Mouse (Mus musculus) midbrain, embryonic 12.5 days (tissue): ENCODE measurements around the gene Capn11. TPM values are rescaled to one million over a fixed set of nuclear protein-coding genes. Genes with fewer than 3 reads are reported as not detected.
A peak's percentile ranks its signal among the peaks of the same experiment; 100 is the strongest.

Experiments
- ATAC-seq: fragments of 200-750 bp; cut with Nextera tagmentation; 2 replicates; pipeline ENCODE4 v1.8.0; 2017; ENCODE audit warnings: low read depth, moderate TSS enrichment, moderate library complexity; ENCODE audit not compliant: low FRiP score
- H3K27ac ChIP-seq: fragments of 300-500 bp; sonication (generic); replicated peaks from 2 replicates; pipeline ENCODE4 v1.5.1; 2016; ENCODE audit warnings: mild to moderate bottlenecking
- H3K27me3 ChIP-seq: fragments of 300-500 bp; sonication (generic); 2 replicates; pipeline ENCODE4 v1.6.1; 2016; ENCODE audit warnings: mild to moderate bottlenecking
- H3K36me3 ChIP-seq: fragments of 300-500 bp; sonication (generic); 2 replicates; pipeline ENCODE4 v1.6.1; 2016
- H3K4me1 ChIP-seq: fragments of 300-500 bp; sonication (generic); 2 replicates; pipeline ENCODE4 v1.6.1; 2016
- H3K4me2 ChIP-seq: fragments of 300-500 bp; sonication (generic); replicated peaks from 2 replicates; pipeline ENCODE4 v1.6.1; 2016; ENCODE audit warnings: mild to moderate bottlenecking, moderate library complexity
- H3K4me3 ChIP-seq: fragments of 300-500 bp; sonication (generic); 2 replicates; pipeline ENCODE4 v1.5.1; 2016; ENCODE audit warnings: mild to moderate bottlenecking
- H3K9ac ChIP-seq: fragments of 300-500 bp; sonication (generic); replicated peaks from 2 replicates; pipeline ENCODE4 v1.6.1; 2016; ENCODE audit warnings: mild to moderate bottlenecking, moderate library complexity
- H3K9me3 ChIP-seq: fragments of 300-500 bp; sonication (generic); 2 replicates; pipeline ENCODE4 v1.6.1; 2016; ENCODE audit warnings: mild to moderate bottlenecking
- WGBS: fragments of 180-500 bp; shearing (Covaris S2); methylation state at CpG from one replicate; pipeline ENCODE4 v1.1.7; 2016; 5-methylcytosine and 5-hydroxymethylcytosine counted together
- polyA plus RNA-seq: library from polyadenylated mRNA; unstranded; fragments of >200 nt; fragmentation: Nextera tagmentation; extraction: Ambion mirVana; gene quantifications from 2 replicates; pipeline ENCODE4 v1.2.1, GENCODE M21; 2016

The Capn11 gene
- polyA plus RNA-seq, 1 experiment from 2014 or later: 1.4 TPM

- no peak for ATAC-seq
- 87% methylated on average over 18 of the region's 18 CpGs for WGBS
- H3K4me1 ChIP-seq: 0 out of 2 replicates have a peak, but pooled peaks cover 4% of the 10 kb centered on the region
- no peak overlapping the region for H3K27ac ChIP-seq
- no peak overlapping the region for H3K9ac ChIP-seq
- H3K27me3 ChIP-seq: no peaks in the 10 kb centered on the region
- no peak overlapping the region for H3K4me3 ChIP-seq
- peaks cover 17% of the 10 kb centered on the region for H3K36me3 ChIP-seq
- no peak overlapping the region for H3K4me2 ChIP-seq
- H3K9me3 ChIP-seq: no peaks in the 10 kb centered on the region
Observed at GRCm38 (mm10) chr17:45693812-45694565, 34.9 kb upstream of the Capn11 start.

DNA sequence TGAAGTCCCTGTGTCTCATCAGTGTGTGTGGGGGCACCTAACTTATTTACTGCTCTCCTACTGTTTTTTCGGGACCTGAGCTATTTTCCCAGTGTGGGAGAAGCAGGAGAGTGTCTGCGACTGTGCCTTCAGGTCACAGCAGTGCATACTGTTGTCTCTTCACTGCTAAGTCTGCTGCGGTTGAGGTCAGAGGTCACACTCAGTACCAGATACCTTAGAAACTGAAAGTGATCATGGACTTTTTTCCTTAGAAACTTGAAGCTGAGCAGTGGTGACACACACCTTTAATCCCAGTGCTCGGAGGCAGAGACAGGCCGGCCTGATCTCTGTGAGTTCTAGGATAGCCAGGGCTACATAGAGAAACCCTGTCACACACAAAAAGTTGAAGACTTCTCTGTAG, 33.0 kb upstream of the Capn11 start:
- WGBS: 81% methylated on average over 5 of the region's 5 CpGs
- Histone ChIP-seq H3K9me3 (no peaks in the 10 kb centered on the region), H3K9ac (no peak overlapping the region), H3K4me3 (no peak overlapping the region), H3K27me3 (no peaks in the 10 kb centered on the region), H3K36me3 (0 out of 2 replicates have a peak, but pooled peaks cover 8% of the 10 kb centered on the region), H3K27ac (no peak overlapping the region), H3K4me2 (no peak overlapping the region), H3K4me1 (peaks cover 12% of the 10 kb centered on the region)
- ATAC-seq: no peak

GRCm38 (mm10) chr17:45690044-45690443, 30.9 kb upstream of the Capn11 start:
- no peak overlapping the region for H3K27ac ChIP-seq
- no peaks in the 10 kb centered on the region for H3K36me3 ChIP-seq
- no peaks in the 10 kb centered on the region for H3K27me3 ChIP-seq
- H3K4me2 ChIP-seq: no peak overlapping the region
- WGBS: 95% methylated on average over 4 of the region's 4 CpGs
- peaks cover 18% of the 10 kb centered on the region for H3K4me1 ChIP-seq
- H3K9ac ChIP-seq: no peak overlapping the region
- ATAC-seq: no peak
- no peak overlapping the region for H3K4me3 ChIP-seq
- no peaks in the 10 kb centered on the region for H3K9me3 ChIP-seq

GRCm38 (mm10) chr17:45689120-45689519, 30.0 kb upstream of the Capn11 start:
- no peak overlapping the region for H3K9ac ChIP-seq
- no peaks in the 10 kb centered on the region for H3K27me3 ChIP-seq
- 94% methylated on average over 9 of the region's 9 CpGs for WGBS
- H3K9me3 ChIP-seq: no peaks in the 10 kb centered on the region
- no peak for ATAC-seq
- no peak overlapping the region for H3K4me3 ChIP-seq
- H3K4me1 ChIP-seq: peaks cover 27% of the 10 kb centered on the region
- no peaks in the 10 kb centered on the region for H3K36me3 ChIP-seq
- no peak overlapping the region for H3K4me2 ChIP-seq
- no peak overlapping the region for H3K27ac ChIP-seq

- no peak for ATAC-seq
Observed at GRCm38 (mm10) chr17:45686716-45687115, 27.6 kb upstream of the Capn11 start, which contains the start of gene Tmem63b. TSS of gene Tmem63b (minus strand) at chr17:45686905.

GRCm38 (mm10) chr17:45686093-45686619, 27.0 kb upstream of the Capn11 start, which contains the start of gene Mrpl14:
TSS of gene Mrpl14 (plus strand) at chr17:45686322.
- Histone ChIP-seq H3K4me3 (peak within 1 kb of the TSS; percentile 78), H3K4me1 (peaks cover 30% of the 10 kb centered on the region), H3K27me3 (no peaks in the 10 kb centered on the region), H3K4me2 (peak within 1 kb of the TSS; percentile 89), H3K9ac (peak within 1 kb of the TSS; percentile 93), H3K36me3 (no peaks in the 10 kb centered on the region), H3K27ac (peak within 1 kb of the TSS; percentile 91), H3K9me3 (no peaks in the 10 kb centered on the region)
- under 1% methylated on average over 24 of the region's 50 CpGs for WGBS
- peak; percentile 90 for ATAC-seq

More at GRCm38 (mm10) chr17:45686716-45687115, 27.6 kb upstream of the Capn11 start, which contains the start of gene Tmem63b:
- Histone ChIP-seq H3K9me3 (no peaks in the 10 kb centered on the region), H3K9ac (peak within 1 kb of the TSS; percentile 93), H3K4me3 (peak within 1 kb of the TSS; percentile 78), H3K4me1 (peaks cover 30% of the 10 kb centered on the region), H3K27ac (peak within 1 kb of the TSS; percentile 91), H3K4me2 (peak within 1 kb of the TSS; percentile 89), H3K36me3 (no peaks in the 10 kb centered on the region), H3K27me3 (no peaks in the 10 kb centered on the region)
- 10% methylated on average over 12 of the region's 12 CpGs for WGBS

DNA sequence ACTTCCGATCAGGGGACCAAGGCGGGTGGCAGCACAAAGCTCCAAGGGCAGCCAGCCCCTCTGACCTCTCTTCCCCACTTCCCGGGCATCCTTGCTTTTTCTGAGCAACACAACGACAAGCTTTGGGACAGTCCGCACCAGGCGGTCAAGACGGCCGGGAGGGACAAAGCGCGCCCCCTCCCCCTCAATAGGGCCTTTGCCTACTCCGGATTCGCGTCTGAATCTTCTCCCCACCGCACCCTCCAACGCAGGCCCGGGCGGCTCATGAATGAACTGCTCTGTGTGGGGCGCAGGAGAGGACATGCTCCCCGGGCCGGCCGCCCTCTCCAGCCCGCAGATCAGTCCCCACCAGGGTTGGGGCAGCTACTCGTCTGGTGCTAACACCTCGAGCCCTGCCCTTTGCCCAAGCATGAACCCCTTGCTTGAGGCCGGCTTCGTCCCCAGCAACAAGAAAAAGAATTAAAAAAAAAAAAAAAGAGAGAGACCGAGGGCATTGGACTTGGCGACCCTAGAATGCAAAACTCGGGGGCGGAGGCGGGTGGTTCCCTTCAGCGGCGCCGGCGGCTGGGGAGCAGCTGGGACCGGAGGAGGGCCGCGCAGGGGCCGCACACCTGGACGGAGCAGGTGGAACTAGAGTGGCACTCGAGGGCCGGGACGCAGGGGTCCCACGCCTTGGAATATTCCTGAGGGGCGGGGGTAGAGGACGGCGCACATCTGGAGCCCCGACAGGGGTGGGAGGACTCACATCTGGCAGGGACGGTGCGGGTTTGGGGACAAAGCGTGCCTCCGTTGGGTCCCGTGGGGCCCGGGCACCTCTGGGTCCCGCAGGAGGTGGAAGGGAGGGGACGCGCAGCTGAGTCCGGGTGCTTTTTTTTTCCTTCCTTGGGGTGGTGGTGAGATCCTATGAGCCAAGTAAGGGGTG, 26.3 kb upstream of the Capn11 start:
- Histone ChIP-seq H3K27ac (peak overlapping the region; percentile 91), H3K9me3 (no peaks in the 10 kb centered on the region), H3K4me3 (peak overlapping the region; percentile 78), H3K4me2 (peak overlapping the region; percentile 89), H3K4me1 (peaks cover 37% of the 10 kb centered on the region), H3K36me3 (no peaks in the 10 kb centered on the region), H3K27me3 (no peaks in the 10 kb centered on the region), H3K9ac (peak overlapping the region; percentile 93)
- under 1% methylated on average over 56 of the region's 58 CpGs for WGBS
- ATAC-seq: peak; percentile 55

- peak overlapping the region; percentile 78 for H3K4me3 ChIP-seq
- peak overlapping the region; percentile 89 for H3K4me2 ChIP-seq
- peaks cover 39% of the 10 kb centered on the region for H3K4me1 ChIP-seq
- peak overlapping the region; percentile 91 for H3K27ac ChIP-seq
- 29% methylated on average over 14 of the region's 14 CpGs for whole genome bisulfite sequencing
- ATAC-seq: no peak
- no peaks in the 10 kb centered on the region for H3K27me3 ChIP-seq
- peak overlapping the region; percentile 93 for H3K9ac ChIP-seq
- H3K36me3 ChIP-seq: no peaks in the 10 kb centered on the region
- no peaks in the 10 kb centered on the region for H3K9me3 ChIP-seq
Observed at GRCm38 (mm10) chr17:45684667-45685131, 25.6 kb upstream of the Capn11 start.

DNA sequence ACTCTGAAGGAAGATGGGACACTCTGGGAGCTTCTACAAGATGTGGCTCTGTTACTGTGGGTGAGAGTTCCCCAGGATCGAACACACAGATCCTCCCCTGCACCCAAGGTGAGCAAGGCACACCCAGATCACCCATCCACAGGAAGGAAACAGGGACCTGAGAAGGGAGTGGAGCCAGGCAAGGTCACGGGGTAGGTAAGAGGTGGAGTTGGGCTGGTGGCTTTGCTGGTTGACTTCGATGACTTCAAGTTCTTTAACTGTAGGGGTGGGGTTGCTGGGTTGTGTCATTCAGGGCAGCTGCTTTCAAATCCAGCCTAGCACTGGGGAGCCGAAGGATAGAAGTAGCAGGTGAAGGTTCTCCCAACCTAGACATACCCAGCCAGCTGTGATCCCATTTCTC, 23.7 kb upstream of the Capn11 start:
- H3K4me1 ChIP-seq: peaks cover 37% of the 10 kb centered on the region
- H3K4me2 ChIP-seq: no peak overlapping the region
- ATAC-seq: no peak
- no peaks in the 10 kb centered on the region for H3K27me3 ChIP-seq
- H3K9me3 ChIP-seq: no peaks in the 10 kb centered on the region
- H3K4me3 ChIP-seq: no peak overlapping the region
- H3K9ac ChIP-seq: no peak overlapping the region
- WGBS: 95% methylated on average over 4 of the region's 4 CpGs
- H3K27ac ChIP-seq: no peak overlapping the region
- H3K36me3 ChIP-seq: peaks cover 14% of the 10 kb centered on the region; the same call in 1 of the 2 replicates

DNA sequence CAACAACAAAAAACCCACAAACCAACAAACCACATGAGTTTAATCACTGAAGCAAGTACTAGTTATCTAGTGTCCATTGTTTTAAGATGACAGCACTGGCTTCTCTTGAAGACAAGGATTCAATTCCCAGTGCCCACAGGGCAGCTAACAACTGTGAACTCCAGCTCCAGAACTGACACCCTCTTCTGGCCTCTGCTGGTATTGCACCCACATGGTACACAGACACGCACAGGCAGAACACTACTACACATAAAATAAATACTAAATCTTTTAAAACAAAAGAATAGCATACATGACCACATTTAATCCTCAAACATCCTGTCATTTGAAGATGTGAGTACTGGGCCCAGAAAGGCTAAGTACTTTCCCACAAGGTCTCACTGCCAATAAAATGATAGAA, 22.5 kb upstream of the Capn11 start:
- Histone ChIP-seq H3K4me2 (no peak overlapping the region), H3K27me3 (no peaks in the 10 kb centered on the region), H3K9me3 (no peaks in the 10 kb centered on the region), H3K4me1 (peaks cover 25% of the 10 kb centered on the region), H3K4me3 (no peak overlapping the region), H3K36me3 (peaks cover 25% of the 10 kb centered on the region), H3K27ac (no peak overlapping the region), H3K9ac (no peak overlapping the region)
- WGBS: 85% methylated on average over 1 of the region's 1 CpGs
- no peak for ATAC-seq

DNA sequence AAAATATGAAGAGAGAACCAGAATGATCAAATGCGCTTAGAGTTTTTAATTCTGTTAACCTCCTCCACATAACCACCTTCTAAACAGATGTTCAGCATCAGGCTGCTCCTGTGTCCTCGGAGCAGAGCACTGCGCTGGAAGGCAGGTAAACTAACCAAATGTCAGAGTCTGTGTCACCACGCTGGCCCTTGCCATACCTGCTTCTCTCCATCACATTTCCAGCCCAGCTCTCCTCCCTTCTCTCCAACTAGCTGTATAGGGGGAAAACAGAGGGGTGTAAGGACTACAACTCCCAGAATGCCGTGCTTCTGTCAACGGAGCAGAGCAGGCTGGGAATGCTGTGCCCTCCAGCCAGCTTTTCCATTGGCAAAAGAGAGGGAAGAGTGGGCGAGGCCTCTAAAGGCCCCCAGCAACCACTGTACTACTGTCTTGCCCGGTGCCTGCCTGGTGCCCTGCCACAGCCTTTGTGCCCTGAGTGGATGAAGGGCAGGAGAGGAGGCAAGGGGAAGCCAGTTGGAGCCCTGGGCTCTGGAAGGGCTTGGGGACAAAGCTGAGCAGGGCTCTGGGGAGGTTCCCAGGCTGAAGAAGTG, 21.4 kb upstream of the Capn11 start:
- ATAC-seq: peak; percentile 65
- H3K27me3 ChIP-seq: no peaks in the 10 kb centered on the region
- H3K27ac ChIP-seq: peak overlapping the region; percentile 82
- peak overlapping the region; percentile 44 for H3K4me2 ChIP-seq
- H3K4me1 ChIP-seq: peaks cover 24% of the 10 kb centered on the region
- 0 out of 2 replicates have a peak overlapping the region, but pooled peaks have one; percentile 12 for H3K4me3 ChIP-seq
- H3K9me3 ChIP-seq: no peaks in the 10 kb centered on the region
- peak overlapping the region; percentile 39; the same call in 1 of the 2 replicates for H3K9ac ChIP-seq
- WGBS: 58% methylated on average over 8 of the region's 8 CpGs
- peaks cover 35% of the 10 kb centered on the region for H3K36me3 ChIP-seq
